Mouse (Mus musculus) cerebellum, adult 18-20 months (tissue): ENCODE data around the gene Psmb3.
A peak's percentile ranks its signal among the peaks of the same experiment; 100 is the strongest.
"Not testable (repeated sequence)": the region's sequence is repeated elsewhere in the genome, so short reads cannot be mapped to it uniquely, and the experiment has no call there.

ENCODE experiments used
- DNase-seq, 2 experiments: peaks; one replicate each; pipeline ENCODE4 v3.0.0; 2021

Psmb3 gene

DNA sequence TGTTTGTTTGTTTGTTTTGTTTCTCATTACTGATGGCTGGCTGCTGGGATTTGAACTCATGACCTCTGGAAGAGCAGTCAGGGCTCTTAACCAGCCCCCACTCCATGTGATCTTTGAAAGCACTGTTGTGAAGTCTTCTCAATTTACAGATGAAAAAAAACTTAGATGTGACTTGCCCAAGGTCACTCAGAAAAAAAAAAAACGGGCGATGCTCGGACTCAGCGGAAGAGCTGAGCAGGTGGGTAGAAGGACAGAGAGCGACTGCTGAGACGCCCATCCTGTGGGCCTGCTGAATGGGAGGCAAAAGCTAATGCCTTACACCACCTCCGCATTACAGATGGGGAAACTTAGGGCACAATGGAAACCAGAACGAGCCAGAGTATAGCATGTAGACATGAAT lies 6.5 kb upstream of the Psmb3 start:
- DNase-seq: no peak

DNA sequence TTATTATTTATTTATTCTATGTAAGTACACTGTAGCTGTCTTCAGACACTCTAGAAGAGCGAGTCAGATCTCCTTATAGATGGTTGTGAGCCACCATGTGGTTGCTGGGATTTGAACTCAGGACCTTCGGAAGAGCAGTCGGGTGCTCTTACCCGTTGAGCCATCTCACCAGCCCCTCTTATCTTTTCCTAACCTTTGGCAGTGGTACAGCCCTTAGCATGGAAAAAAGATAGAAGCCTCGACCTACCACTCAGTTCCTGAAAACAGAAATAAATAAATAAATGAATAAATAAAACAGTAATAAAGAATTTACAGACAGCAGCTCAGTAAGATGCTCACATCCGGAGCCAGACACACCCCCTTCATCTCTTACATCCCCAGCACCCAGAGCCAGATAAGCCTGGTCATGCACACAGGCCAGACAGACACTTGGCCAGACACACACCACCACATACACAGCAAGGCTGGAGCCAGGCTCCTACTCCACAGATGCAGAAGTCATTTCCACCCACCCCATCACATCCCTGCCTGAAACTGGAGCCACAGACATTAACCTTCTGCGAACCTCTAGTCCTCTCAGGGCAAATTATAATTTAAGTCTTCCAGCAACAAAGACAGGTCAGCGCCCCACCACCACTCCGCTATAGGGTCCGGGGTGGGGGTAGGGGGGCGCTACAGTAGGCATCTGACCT lies 5.9 kb upstream of the Psmb3 start:
- no peak for DNase-seq

GRCm38 (mm10) chr11:97697891-97698529 lies 5.2 kb upstream of the Psmb3 start:
- DNase-seq: no peak

DNA sequence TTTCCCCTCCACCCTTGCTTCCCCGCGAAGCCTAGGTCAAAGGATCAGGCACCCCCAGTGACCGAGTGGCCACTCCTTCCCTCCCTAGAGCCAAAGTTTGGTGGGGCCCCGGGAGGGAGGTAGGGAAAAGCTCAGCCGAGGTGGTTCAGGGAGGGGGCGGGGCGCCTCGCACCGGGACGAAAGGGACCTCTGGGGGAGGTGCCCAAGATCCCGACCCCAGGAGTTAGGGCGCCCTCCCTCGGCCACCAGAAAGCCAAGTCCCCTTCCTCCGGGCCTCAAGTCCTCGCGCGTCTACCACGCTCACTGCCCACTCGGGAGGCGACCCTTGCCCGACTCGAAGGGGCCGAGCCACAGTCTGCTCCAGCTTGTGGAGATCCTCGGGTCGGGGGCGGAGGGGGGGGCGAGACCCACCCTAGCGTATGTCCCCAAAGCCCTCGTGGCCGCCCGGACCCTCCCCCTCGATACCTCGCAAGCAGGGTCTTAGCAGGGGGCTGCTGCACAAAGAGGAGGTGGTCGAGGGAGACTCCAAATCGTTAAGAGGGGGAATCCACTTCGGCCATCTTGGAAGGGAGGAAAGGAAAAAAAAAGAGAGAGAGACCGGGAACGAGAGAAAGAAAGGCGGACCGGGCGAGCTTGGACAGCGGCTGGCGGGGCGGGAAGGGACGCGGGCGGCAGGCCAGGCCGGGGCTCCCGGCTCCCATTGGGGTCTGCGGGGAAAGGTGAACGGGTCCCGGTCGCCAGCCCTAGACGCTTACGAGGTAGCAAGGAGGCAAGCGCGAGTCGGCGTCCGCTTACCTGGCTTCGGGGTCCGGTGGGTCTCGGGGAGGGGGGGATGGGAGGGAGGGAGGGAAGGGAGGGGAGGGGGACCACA lies 4.2 kb upstream of the Psmb3 start:
- DNase-seq: peak; percentile 71 to 76

GRCm38 (mm10) chr11:97699626-97700002 lies 3.6 kb upstream of the Psmb3 start:
- DNase-seq: peak; percentile 82 to 92

DNA sequence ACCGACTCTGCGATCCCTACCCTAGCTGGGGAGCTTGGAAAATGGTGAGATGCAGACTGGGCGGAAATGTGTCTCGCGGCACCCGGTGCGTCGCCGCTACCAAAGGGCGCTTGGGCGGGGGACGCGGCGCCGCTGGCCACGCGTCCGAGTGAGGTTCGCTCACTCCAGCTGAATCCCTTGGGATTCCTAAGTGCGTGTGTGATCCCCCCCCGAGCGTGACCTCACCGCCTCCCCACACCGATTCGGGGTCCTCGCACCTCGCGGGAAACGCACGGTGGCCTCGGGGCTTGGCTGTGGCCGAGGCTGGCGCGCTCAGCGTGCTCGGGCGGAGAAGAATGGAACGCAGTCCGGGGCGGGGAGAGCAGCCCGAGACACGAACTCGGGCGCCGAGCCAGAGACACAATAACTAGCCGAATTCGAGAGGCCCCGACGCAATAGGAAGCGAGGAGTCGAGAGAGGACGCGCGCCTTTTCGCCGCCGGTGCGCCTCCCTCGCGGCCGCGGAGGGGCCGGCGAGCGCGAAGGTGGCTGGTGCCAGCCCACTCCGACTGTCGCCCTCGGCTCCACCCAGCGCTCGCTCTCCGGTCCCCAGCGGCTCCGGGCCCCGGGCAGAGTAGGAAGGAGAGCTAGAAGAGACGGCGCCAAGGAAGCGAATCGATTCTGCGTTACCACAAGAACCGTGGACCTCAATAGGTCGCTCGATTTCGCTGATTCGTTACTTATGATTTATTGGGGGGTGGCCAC lies 3.0 kb upstream of the Psmb3 start, which contains the start of gene Pcgf2:
Gene Pcgf2 (minus strand): TSS at position 495 of the 743 bp plus-strand sequence.
- DNase-seq: peak; percentile 81 to 87

DNA sequence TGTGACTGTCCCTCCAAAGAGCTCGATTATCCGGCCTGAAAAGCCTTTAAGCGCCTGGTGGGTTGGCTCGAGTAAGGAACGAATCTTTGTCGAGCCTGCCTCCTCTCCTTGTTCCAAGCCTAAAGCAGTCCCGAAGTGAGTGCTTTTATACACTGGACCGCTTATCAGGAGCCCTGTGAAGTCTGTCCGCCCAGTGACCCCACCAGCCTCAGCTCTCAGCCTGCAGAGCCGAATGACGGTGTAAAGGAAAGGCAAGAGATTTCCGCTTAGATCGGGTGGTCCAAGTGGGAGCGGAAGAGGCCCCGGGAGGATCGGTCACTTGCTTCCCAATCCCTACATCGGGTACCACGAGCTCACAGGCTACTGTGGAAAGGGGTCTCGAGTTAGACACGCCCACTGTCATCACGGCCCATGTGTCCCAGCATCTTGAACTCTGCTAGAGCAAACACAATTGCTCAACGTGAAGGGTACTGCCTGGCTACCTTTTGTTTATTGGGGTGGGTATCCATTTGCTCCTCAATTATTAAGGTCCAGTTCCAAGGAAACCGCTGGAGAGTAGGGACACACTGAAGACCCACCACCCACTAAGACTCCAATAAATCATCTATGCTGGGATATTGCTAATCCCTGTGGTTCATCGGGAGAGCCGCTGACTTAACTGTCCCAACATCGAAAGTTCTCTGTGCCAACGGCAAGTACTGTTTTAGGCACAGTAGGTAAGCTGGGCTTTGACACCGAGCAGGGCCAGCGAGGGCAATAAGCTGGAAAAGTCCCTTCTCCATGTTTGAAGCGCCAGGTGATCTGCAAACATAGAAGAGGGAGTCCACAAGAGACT lies 2.2 kb upstream of the Psmb3 start:
- DNase-seq: peak in 1 of 2 experiments; percentile 57

GRCm38 (mm10) chr11:97701581-97702392 lies 1.4 kb upstream of the Psmb3 start:
- no peak for DNase-seq

- peak; percentile 77 to 88 for DNase-seq
Measured at GRCm38 (mm10) chr11:97702393-97702745, 830 bp upstream of the Psmb3 start.

- not testable (repeated sequence) for DNase-seq
Measured at GRCm38 (mm10) chr11:97710067-97710466, 6.9 kb downstream of the Psmb3 start.

- DNase-seq: no peak
Measured at GRCm38 (mm10) chr11:97711200-97711900, 8.2 kb downstream of the Psmb3 start.

GRCm38 (mm10) chr11:97712286-97712685 lies 9.1 kb downstream of the Psmb3 start:
- no peak for DNase-seq

GRCm38 (mm10) chr11:97713896-97714295 lies 10.7 kb downstream of the Psmb3 start:
- peak; percentile 58 to 64 for DNase-seq

DNA sequence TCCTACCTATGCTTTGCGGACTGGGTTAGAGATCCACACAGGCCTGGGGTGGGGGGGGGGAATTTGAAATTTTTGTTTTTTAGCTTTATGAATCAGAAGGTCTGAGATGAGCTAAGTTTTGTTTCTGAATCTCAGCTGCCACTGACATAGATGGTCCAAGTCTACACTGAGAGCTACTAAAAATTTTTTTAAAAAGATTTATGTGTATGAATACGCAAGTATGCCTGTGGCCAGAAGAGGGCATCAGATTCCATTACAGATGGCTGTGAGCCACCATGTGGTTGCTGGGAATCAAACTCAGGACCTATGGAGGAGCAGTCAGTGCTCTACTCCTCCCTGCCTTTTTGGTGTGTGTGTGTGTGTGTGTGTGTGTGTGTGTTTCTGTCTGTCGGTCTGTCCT lies 11.2 kb downstream of the Psmb3 start:
- no peak for DNase-seq

DNA sequence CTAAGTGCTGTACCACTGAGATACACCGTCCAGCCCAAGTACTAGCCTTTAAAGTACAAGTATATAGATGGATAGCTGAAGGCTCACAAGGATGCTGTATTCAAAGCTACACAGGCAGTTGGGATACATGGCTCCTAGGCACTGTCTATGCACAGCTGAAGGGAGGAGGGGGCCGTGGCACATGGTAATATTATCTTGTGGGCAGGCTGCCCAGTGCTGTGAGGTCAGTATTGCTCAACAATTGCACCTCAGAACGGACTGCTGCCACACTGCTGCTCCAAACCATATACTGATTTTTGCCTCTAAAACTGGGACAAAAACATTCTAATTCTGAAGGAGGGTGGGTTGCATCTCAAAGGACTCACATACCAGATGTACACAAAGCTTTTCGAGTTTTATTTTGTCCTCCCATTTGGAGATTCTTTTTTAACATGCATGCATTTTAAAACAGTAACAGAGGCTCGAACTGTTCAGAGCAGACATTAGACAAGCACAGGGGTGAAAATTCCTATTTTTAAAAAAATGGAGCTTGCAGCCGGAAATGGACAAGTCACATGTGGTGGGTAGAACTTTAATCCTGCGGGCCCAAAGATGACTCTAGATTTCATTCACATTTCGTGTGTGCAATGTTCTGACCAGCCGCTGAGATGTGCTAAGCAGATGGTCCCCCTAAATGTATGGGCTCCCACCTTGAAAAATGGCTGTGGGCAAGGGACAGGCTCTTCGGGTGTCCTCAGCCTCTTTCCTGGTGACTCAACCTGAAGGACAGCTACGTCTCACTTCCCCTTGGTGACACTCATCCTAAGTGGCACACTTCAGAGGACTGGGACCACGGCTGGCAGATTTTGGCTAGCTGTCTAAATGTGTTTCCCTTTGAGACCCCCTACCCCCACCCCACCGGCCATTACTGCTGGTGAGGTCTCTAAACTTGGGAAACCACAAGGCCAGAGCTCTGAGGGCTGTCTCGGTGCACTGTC lies 11.9 kb downstream of the Psmb3 start:
- no peak for DNase-seq

DNA sequence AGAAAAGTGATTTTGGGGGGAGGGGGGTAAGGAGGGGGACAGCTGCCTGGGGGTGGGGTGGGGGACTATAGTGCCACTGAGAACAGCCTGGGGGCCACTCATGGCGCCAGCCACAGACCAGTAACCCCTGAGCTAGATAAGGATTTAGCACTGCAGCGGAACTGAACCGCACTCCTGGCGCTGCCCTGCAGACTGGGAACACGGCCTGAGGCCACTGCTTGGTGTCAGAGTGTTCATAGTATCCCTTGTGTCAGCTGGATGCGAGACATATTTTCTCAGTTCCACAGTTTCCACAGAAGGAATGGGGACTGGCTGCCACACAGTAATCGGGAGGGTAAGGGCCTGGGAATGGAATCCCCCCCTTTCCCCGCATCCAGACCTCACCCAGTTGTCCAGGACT lies 12.8 kb downstream of the Psmb3 start:
- DNase-seq: no peak

- DNase-seq: no peak
Measured at GRCm38 (mm10) chr11:97717369-97718280, 14.4 kb downstream of the Psmb3 start.

DNA sequence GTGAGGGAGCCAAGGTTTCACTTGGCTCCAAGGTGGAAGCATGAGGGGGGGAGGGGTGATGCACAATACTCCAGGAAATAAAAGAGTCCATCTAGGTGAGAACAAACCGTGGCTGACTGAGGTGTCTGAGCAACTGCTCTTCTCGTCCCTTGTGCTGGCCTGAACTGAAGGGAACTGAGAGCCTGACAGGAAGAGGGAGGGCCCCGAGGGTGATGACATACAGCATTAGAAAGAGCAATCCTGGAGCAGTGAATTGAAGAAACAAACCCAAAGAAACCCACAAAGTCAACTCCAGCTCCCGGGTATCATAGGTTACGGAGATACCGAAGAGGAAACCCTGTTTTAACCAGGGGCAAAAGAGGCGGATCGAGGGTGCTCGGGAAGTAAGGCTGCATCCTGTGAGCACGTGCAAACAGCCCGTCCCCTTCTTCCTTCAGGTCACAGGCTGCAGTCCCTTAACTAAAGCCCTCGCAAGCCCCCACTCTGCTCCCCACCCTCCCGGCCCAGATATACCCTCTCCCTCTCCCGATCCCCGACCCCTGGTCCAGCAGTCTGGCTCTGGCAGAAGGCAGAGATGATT lies 15.2 kb downstream of the Psmb3 start:
- DNase-seq: no peak
